Mouse (Mus musculus) forebrain, embryonic 14.5 days (tissue): ENCODE data around the gene Cdk5. TPM values are rescaled to one million over a fixed set of nuclear protein-coding genes. Genes with fewer than 3 reads are reported as not detected.

ENCODE experiments used
- ATAC-seq: fragments of 200-750 bp; cut with Nextera tagmentation; 2 replicates; pipeline ENCODE4 v1.8.0; 2017; ENCODE audit warnings: mild to moderate bottlenecking, moderate library complexity
- DNase-seq: peaks from one replicate; pipeline ENCODE4 v3.0.0-alpha.2; 2015; ENCODE audit warnings: low spot score
- H3K27ac ChIP-seq: fragments of 300-500 bp; sonication (generic); 2 replicates; pipeline ENCODE4 v1.5.1; 2014; ENCODE audit warnings: low read depth, mild to moderate bottlenecking, control low read depth, low read length, moderate library complexity
- H3K27me3 ChIP-seq: fragments of 300-500 bp; sonication (generic); replicated peaks from 2 replicates; pipeline ENCODE4 v1.6.1; 2014; ENCODE audit warnings: low read length, control low read depth, mixed read lengths; ENCODE audit not compliant: control insufficient read depth, insufficient read depth
- H3K36me3 ChIP-seq: fragments of 300-500 bp; sonication (generic); 2 replicates; pipeline ENCODE4 v1.6.1; 2014; ENCODE audit warnings: low read length, control low read depth; ENCODE audit not compliant: control insufficient read depth, insufficient read depth
- H3K4me1 ChIP-seq: fragments of 300-500 bp; sonication (generic); 2 replicates; pipeline ENCODE4 v1.6.1; 2014; ENCODE audit warnings: antibody characterized with exemption, low read length, control low read depth; ENCODE audit not compliant: control insufficient read depth, insufficient read depth
- H3K4me2 ChIP-seq: fragments of 300-500 bp; sonication (generic); 2 replicates; pipeline ENCODE4 v1.6.1; 2014; ENCODE audit warnings: mild to moderate bottlenecking, control low read depth, low read length
- H3K4me3 ChIP-seq: fragments of 300-500 bp; sonication (generic); 2 replicates; pipeline ENCODE4 v1.5.1; 2014; ENCODE audit warnings: low read depth, low read length, control low read depth
- H3K9ac ChIP-seq: fragments of 300-500 bp; sonication (generic); 2 replicates; pipeline ENCODE4 v1.6.1; 2014; ENCODE audit warnings: mild to moderate bottlenecking, low read length, control low read depth, moderate library complexity
- H3K9me3 ChIP-seq: fragments of 300-500 bp; sonication (generic); replicated peaks from 2 replicates; pipeline ENCODE4 v1.6.1; 2016; ENCODE audit warnings: low read length, control low read depth, mixed read lengths; ENCODE audit not compliant: control insufficient read depth
- WGBS: fragments of 180-500 bp; shearing (Covaris S2); extraction: QIAGEN DNeasy Blood & Tissue Kit; methylation state at CpG from one replicate; pipeline ENCODE4 v1.1.7; 2014; 5-methylcytosine and 5-hydroxymethylcytosine counted together
- polyA plus RNA-seq: library from polyadenylated mRNA; unstranded; fragments of >200 nt; fragmentation: Nextera tagmentation; extraction: Ambion mirVana; gene quantifications from 2 replicates; pipeline ENCODE4 v1.2.1, GENCODE M21; 2014

Gene Cdk5
- polyA plus RNA-seq, 1 experiment from 2014 or later: 113 TPM

- Histone ChIP-seq H3K27me3 (0 out of 2 replicates have a peak, but pooled peaks cover under 1% of the 10 kb centered on the region), H3K4me2 (peak overlapping the region; percentile 58), H3K36me3 (no peaks in the 10 kb centered on the region), H3K4me3 (peak overlapping the region; percentile 58), H3K9me3 (no peaks in the 10 kb centered on the region), H3K9ac (peak overlapping the region; percentile 68), H3K4me1 (no peaks in the 10 kb centered on the region), H3K27ac (peak overlapping the region; percentile 84)
- WGBS: under 1% methylated on average over 36 of the region's 36 CpGs
- DNase-seq (peak; percentile 98), ATAC-seq (peak; percentile 98)
Measured at GRCm38 (mm10) chr5:24394165-24394894, 29.0 kb downstream of the Cdk5 start.

- Histone ChIP-seq H3K9ac (peak within 1 kb of the TSS; percentile 68), H3K4me2 (peak within 1 kb of the TSS; percentile 58), H3K4me1 (no peaks in the 10 kb centered on the region), H3K27me3 (peaks cover 8% of the 10 kb centered on the region; the same call in 1 of the 2 replicates), H3K4me3 (peak within 1 kb of the TSS; percentile 58), H3K9me3 (no peaks in the 10 kb centered on the region), H3K36me3 (no peaks in the 10 kb centered on the region), H3K27ac (peak within 1 kb of the TSS; percentile 84)
- DNase-seq (peak; percentile 82), ATAC-seq (no peak)
- 19% methylated on average over 7 of the region's 7 CpGs for WGBS
Measured at GRCm38 (mm10) chr5:24393392-24393997, 29.8 kb downstream of the Cdk5 start, which contains the start of gene Abcb8. Gene Abcb8 (plus strand): TSS chr5:24393663.

GRCm38 (mm10) chr5:24392724-24393123 lies 30.6 kb downstream of the Cdk5 start:
- H3K36me3 ChIP-seq: no peaks in the 10 kb centered on the region
- no peak overlapping the region for H3K27ac ChIP-seq
- no peak overlapping the region for H3K4me2 ChIP-seq
- no peaks in the 10 kb centered on the region for H3K9me3 ChIP-seq
- no peak overlapping the region for H3K9ac ChIP-seq
- DNase-seq (no peak), ATAC-seq (no peak)
- peaks cover under 1% of the 10 kb centered on the region; the same call in 1 of the 2 replicates for H3K4me1 ChIP-seq
- 78% methylated on average over 7 of the region's 7 CpGs for WGBS
- no peak overlapping the region for H3K4me3 ChIP-seq
- H3K27me3 ChIP-seq: peaks cover 14% of the 10 kb centered on the region

GRCm38 (mm10) chr5:24391864-24392263 lies 31.5 kb downstream of the Cdk5 start, which contains the start of gene Atg9b:
Gene Atg9b (minus strand): TSS chr5:24392143.
- Histone ChIP-seq H3K27me3 (peaks cover 22% of the 10 kb centered on the region), H3K9ac (no peak within 1 kb of the TSS), H3K36me3 (no peaks in the 10 kb centered on the region), H3K4me1 (peaks cover 6% of the 10 kb centered on the region), H3K27ac (no peak within 1 kb of the TSS), H3K4me3 (no peak within 1 kb of the TSS), H3K9me3 (no peaks in the 10 kb centered on the region), H3K4me2 (no peak within 1 kb of the TSS)
- 86% methylated on average over 7 of the region's 7 CpGs for whole genome bisulfite sequencing
- DNase-seq: no peak
- no peak for ATAC-seq

GRCm38 (mm10) chr5:24389658-24390020 lies 33.7 kb downstream of the Cdk5 start:
- Histone ChIP-seq H3K9ac (no peak overlapping the region), H3K4me3 (no peak overlapping the region), H3K4me2 (no peak overlapping the region), H3K36me3 (no peaks in the 10 kb centered on the region), H3K27me3 (peaks cover 31% of the 10 kb centered on the region), H3K4me1 (peaks cover 6% of the 10 kb centered on the region), H3K9me3 (no peaks in the 10 kb centered on the region), H3K27ac (no peak overlapping the region)
- 70% methylated on average over 4 of the region's 4 CpGs for WGBS
- ATAC-seq (no peak), DNase-seq (no peak)

GRCm38 (mm10) chr5:24389011-24389657 lies 34.2 kb downstream of the Cdk5 start:
- Histone ChIP-seq H3K27ac (no peak overlapping the region), H3K4me2 (no peak overlapping the region), H3K4me1 (peaks cover 6% of the 10 kb centered on the region), H3K4me3 (no peak overlapping the region), H3K9me3 (no peaks in the 10 kb centered on the region), H3K27me3 (peaks cover 31% of the 10 kb centered on the region), H3K9ac (no peak overlapping the region), H3K36me3 (no peaks in the 10 kb centered on the region)
- WGBS: 55% methylated on average over 6 of the region's 7 CpGs
- no peak for DNase-seq
- ATAC-seq: no peak

GRCm38 (mm10) chr5:24388246-24388915 lies 34.9 kb downstream of the Cdk5 start:
- WGBS: 22% methylated on average over 24 of the region's 26 CpGs
- no peak for DNase-seq
- peaks cover 9% of the 10 kb centered on the region for H3K4me1 ChIP-seq
- no peaks in the 10 kb centered on the region for H3K36me3 ChIP-seq
- peak overlapping the region; percentile 60 for H3K9ac ChIP-seq
- peak overlapping the region; percentile 94 for H3K4me2 ChIP-seq
- H3K9me3 ChIP-seq: no peaks in the 10 kb centered on the region
- peaks cover 31% of the 10 kb centered on the region for H3K27me3 ChIP-seq
- no peak overlapping the region for H3K27ac ChIP-seq
- no peak for ATAC-seq
- H3K4me3 ChIP-seq: peak overlapping the region; percentile 43

- Histone ChIP-seq H3K27ac (0 out of 2 replicates have a peak overlapping the region, but pooled peaks have one; percentile 14), H3K36me3 (no peaks in the 10 kb centered on the region), H3K4me3 (peak overlapping the region; percentile 43), H3K4me1 (peaks cover 12% of the 10 kb centered on the region), H3K27me3 (peaks cover 31% of the 10 kb centered on the region), H3K4me2 (peak overlapping the region; percentile 94), H3K9ac (peak overlapping the region; percentile 60), H3K9me3 (no peaks in the 10 kb centered on the region)
- ATAC-seq: peak; percentile 78
- peak; percentile 88 for DNase-seq
- WGBS: 1% methylated on average over 72 of the region's 73 CpGs
Measured at GRCm38 (mm10) chr5:24387264-24388241, 35.8 kb downstream of the Cdk5 start.
